Mouse (Mus musculus) cerebellum, postnatal 10 days (tissue): Measurements from ENCODE around the gene Plk2.

ENCODE experiments used
- DNase-seq, 2 experiments: peaks; one replicate each; pipeline ENCODE4 v3.0.0; 2021; ENCODE audit warnings: mixed read lengths in 2 of 2

The Plk2 gene

DNA sequence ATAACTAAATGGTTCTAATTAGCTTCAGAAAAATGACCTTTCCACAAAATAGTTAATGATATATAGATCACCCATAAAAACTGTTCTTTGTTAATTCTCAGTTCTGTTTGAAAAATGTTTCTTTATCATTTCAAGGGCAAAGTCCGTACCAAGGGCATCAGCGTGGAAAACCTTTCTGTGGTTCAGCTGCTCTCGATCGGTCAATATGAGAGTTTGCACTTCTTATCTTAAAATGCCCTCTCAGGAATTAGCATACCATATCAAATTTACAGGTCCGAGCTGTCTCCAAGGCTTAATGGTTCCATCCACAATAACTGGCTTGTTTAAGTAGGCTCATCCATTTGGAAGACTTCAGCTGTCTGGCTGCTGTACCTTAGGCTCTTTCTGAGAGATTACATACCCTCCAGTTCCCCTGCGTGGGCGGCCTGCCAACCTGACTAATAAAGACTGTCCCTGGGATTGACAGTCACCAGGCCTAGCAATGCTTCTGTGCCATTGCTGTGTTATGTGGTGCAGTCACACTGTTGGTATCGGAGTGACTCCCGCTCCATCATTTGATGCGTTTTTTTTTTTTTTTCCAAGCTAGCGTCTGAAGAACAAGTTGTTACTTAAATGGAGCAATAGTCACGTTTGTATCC, 17.8 kb downstream of the Plk2 start:
- peak; percentile 79 to 85 for DNase-seq

DNA sequence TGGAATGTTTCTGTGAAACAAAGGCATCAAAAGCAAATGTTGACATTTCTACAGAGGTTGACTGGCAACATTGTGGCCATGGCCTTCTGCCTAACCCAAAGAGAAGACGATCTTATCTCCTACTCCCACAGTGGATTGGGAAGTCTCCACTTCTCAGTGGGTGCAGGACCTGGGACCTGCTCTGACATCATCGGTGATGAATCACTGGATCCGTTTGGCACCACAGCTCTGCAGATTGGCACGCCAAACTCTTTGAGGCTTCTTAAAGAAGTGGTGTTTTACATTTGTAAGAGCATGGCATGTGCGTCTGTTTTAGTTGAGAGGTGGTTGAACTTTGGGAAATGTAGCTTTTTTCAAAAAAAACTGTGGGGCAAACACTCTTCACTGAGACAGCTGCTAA, 23.8 kb downstream of the Plk2 start:
- DNase-seq: no peak

DNA sequence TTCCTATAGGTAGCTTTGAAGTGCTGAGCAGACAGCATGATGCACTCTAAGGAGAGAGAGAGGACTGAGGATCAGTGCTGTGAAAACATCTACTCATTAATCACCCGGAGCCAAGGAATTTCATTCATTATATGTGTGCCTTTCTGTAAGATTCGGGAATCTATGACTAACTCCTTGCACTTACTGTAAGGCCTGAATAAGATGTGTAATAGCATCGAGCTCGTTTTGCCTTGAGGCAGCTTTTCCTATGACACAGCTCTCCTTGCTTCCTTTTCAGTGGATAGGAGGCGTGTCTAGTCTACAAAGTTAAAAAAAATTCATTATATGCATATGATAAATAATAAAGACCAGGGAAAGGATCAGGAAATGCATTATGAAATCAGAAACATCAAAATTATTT, 24.8 kb downstream of the Plk2 start:
- DNase-seq: no peak

DNA sequence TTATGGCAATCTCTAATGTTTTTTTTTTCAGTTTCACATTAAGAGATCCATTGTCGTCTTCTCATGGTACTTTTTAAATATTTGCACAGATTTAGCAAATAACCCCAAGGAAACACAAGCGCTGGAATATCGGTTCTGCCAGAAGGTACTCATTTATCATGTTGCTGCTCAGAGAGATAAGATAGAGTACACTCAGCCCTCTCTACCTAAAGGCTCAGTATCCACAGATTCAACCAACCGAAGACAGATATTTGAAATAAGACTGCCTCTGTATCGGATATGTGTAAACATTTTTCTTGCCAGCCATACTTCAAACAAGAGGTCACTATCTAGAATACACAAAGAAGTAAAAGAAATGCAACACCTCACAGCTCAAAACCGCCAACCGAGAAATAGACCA, 27.6 kb downstream of the Plk2 start:
- DNase-seq: no peak

DNA sequence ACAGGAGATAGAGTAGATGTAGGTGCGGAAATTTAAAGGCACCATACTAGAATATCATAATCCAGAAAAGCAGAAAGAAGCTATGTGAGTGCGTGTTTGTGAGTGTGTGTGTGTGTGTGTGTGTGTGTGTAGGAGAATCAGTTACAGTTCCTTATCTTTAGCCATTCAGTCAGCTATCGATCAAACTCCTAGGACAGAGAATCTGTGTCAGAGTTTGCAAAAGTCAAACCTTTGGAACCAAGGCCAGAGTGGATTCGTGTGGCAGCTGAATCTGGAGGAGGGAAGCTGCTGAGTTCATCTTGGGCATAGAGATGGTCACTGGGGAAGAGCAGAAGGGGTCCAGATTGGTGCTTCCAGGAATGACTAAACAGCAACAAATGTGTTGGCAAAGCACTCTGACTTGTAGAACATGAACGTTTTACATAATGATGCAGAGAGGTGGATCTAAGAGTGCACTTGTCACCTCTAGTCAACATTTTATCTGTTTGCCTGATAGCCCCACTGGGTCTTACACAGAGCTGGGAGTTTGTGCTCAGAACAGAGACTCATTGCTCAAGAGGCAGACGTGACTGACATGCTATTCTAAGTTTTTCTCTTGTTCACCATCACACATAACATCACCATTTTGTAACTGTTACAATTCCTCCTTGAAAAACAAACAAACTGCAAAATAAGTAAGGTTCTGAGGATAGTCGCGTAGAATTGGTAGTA, 30.8 kb downstream of the Plk2 start:
- DNase-seq: no peak

DNA sequence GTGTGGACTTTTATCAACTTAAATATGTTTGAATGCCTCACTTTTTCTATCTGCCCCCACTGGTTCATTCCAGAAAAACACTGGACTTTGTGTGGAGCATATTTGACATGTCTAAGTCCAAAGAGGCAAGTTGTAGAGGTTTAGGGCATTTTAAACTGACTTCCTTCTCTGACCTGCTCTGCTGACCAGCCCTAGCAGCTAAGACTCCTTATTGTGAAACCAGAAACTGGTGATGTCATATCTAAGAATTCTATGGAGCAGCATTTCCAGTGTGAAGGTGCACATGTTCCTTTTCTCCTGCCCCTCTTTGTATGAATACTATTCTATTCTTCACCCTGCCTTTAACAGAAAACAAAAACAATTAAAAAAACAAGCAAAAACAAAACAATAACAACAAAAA, 36.5 kb downstream of the Plk2 start:
- DNase-seq: no peak

DNA sequence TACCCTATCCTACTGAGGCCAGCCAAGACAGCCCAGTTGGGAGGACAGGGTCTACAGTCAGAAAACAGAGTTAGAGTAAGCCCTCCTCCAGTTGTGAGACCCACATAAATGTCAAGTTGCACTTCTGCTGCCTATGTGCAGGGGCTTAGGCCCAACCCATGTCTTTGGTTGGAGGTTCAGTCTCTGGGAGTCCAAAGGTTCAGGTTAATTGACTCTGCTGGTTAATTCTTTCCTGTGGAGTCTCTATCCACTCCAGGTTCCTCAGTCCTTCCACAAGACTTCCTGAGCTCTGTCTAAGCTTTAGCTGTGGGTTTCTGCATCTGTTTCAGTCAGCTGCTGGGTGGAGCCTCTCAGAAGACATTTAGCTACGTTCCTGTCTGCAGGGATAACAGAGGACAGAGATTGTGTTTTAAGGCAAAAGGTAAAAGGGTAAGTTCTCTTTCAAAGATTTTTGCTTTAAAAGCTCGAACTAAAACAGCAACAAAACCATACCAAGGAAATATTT, 37.3 kb downstream of the Plk2 start:
- no peak for DNase-seq

DNA sequence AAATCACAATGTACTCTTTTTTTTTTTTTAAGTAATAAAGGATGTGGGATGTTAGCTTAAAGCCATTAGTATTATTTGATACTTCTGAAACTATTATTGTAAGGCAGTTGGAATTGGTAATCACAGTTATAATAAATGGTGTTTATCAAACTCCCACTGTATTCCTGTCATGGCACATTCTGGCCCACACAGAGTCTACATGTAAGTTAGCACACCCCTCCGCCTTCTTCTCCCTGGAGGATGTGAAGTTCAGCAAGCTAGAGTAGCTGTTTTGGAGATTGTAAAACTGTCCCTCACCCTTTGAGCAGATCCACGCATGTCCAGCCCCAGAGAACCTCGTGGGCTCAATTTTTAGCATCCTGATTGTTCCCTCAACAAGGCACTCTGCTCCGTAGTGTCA, 37.8 kb downstream of the Plk2 start:
- DNase-seq: no peak

DNA sequence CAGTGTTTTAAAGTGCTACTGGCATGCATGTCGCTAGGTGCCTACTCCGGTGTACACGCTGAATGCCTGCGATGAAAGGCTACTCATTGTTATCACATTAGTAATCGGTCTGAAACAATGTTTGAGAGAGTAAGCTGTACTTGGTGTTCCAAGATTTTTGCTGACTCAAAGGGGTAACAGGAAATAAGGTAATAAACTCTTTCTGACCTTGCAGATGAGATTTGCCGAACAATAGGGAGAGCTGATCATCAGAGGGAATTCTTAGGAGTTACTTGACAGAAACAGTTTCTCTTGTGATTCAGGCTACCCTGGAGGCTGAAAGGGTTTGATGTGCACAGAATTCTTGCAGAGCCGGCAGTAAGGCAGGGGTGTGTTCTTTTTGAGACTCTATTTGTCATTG, 41.8 kb downstream of the Plk2 start:
- no peak for DNase-seq

DNA sequence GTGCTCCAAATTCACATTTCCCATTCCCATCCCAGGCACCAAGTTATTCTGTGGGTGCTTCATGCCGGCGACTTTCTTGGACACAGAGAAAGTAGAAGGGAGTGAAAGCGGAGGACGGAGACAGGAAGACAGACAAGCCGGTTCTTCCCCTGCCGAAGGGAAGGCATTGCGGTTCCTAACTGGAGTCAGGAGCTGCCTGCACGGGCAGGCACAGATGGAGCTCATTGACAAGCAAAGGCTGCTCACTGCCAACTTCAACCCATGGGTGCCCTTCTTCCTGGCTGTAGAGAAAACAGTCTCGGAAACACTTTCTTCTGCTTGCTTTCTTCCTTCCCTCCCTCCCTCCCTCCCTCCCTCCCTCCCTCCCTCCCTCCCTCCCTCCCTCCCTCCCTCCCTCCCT, 43.8 kb downstream of the Plk2 start:
- peak; percentile 45 to 64 for DNase-seq

DNA sequence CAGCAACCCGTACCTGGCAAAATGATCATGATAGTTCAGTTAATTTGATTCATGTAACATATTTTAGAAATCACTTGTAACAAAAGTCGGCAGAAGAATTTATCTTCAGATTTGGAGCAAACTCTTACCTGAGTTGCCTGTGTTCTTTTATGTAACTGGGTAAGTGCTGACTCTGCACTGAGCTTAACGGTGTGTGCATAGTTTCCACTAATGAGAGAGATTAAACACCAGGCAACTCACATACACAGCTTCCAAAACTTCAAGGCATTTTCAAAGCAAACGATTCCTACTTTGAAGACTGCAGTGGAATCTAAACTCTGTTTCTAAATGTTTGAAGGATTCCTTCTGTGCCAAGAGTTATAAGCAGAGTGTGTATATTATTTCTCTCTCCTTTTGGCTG, 49.5 kb downstream of the Plk2 start:
- no peak for DNase-seq

DNA sequence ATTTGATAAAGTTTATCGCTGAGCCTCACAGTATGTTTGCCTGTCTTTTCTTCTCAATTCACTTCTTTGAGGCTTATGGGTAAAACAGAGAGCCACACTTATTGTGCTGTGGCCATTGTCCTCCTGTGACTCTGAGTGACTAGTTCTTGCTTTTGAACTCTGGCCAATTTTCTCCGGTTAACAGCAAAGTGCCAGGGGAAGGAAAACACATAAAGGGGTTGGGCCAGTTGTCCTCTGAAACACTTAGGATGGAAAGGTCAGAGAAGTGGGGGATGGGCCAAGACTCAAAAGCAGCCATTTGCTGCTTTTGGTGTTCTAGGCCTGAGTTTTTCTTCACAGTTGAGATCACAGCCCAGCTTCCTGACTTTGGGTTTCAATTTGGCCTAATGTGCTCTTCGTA, 50.0 kb downstream of the Plk2 start:
- DNase-seq: peak; percentile 9 to 30

DNA sequence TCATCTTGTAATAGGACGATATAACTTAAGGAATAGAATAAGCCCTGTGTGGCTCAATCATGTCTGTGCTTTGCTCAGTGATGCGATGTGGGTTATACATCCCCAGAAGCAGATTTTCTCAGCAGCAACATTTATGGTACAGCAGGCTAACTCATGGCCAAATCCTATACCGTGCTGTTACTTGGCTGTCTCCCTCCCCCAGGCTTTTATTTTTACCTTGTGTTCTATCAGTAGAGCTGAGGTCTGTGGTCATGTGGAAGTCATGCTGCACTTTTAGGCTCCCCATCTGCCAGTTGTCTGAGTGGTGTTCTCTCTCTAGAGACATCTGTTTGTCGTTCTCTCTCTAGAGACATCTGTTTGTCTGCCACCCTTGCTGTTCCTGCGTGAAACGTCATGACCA, 51.6 kb downstream of the Plk2 start:
- DNase-seq: no peak

DNA sequence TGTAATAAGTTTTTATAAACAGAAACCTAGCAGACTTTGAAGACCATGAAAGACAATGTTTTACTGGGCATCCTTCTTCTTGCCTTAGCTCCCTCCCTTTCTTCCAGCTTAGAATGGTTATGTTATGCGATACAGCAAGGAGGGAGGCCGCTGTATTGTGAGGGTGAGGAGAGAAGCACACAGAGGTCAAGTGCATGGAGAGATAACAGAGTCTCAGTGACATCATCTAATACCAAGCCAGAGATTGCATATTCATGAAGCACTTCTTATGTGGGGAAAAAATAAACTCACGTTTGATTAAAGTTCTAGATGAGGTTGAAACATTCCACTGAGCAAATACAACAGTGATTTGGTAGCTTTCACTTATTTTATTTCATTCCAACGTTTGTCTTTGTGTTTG, 55.2 kb downstream of the Plk2 start:
- no peak for DNase-seq
